Mouse (Mus musculus) stomach, postnatal 0 days (tissue): ENCODE data around the gene Itga1.

Experiments used
- CTCF ChIP-seq: IDR thresholded peaks from 2 replicates; pipeline ENCODE4 v1.5.1; 2016; ENCODE audit warnings: antibody characterized with exemption, low read depth, mild to moderate bottlenecking, moderate library complexity
- EP300 ChIP-seq: optimal IDR thresholded peaks from 2 replicates; pipeline ENCODE3; 2016; ENCODE audit warnings: antibody characterized with exemption

DNA sequence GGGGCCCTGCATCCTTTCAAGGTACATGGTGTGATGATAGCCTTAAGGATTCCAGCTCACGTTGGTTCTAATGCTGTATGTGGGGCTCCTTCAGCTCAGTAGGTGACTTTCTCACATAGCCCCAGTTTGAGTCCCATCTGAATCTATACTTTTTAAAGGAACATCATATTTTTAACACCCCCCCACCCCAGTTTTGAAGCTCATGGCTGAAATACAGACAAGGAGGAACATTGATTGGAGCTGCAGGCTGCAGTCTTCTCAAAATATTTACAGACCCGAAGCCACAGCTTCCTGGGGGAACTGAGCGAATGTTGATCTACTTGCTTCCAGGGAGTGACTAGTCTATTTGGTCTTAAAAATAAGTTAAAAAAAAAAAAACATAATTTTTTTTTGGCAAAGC is 98.9 kb downstream of the Itga1 start:
- TF ChIP-seq CTCF (no peak), EP300 (no peak)
